Mouse (Mus musculus) forebrain, embryonic 14.5 days (tissue): ENCODE data around the gene Pttg1. TPM values are rescaled to one million over a fixed set of nuclear protein-coding genes. Genes with fewer than 3 reads are reported as not detected.

ENCODE experiments used
- ATAC-seq: fragments of 200-750 bp; cut with Nextera tagmentation; 2 replicates; pipeline ENCODE4 v1.8.0; 2017; ENCODE audit warnings: mild to moderate bottlenecking, moderate library complexity
- DNase-seq: peaks from one replicate; pipeline ENCODE4 v3.0.0-alpha.2; 2015; ENCODE audit warnings: low spot score
- H3K27ac ChIP-seq: fragments of 300-500 bp; sonication (generic); 2 replicates; pipeline ENCODE4 v1.5.1; 2014; ENCODE audit warnings: low read depth, mild to moderate bottlenecking, control low read depth, low read length, moderate library complexity
- H3K27me3 ChIP-seq: fragments of 300-500 bp; sonication (generic); replicated peaks from 2 replicates; pipeline ENCODE4 v1.6.1; 2014; ENCODE audit warnings: low read length, control low read depth, mixed read lengths; ENCODE audit not compliant: control insufficient read depth, insufficient read depth
- H3K36me3 ChIP-seq: fragments of 300-500 bp; sonication (generic); 2 replicates; pipeline ENCODE4 v1.6.1; 2014; ENCODE audit warnings: low read length, control low read depth; ENCODE audit not compliant: control insufficient read depth, insufficient read depth
- H3K4me1 ChIP-seq: fragments of 300-500 bp; sonication (generic); 2 replicates; pipeline ENCODE4 v1.6.1; 2014; ENCODE audit warnings: antibody characterized with exemption, low read length, control low read depth; ENCODE audit not compliant: control insufficient read depth, insufficient read depth
- H3K4me2 ChIP-seq: fragments of 300-500 bp; sonication (generic); 2 replicates; pipeline ENCODE4 v1.6.1; 2014; ENCODE audit warnings: mild to moderate bottlenecking, control low read depth, low read length
- H3K4me3 ChIP-seq: fragments of 300-500 bp; sonication (generic); 2 replicates; pipeline ENCODE4 v1.5.1; 2014; ENCODE audit warnings: low read depth, low read length, control low read depth
- H3K9ac ChIP-seq: fragments of 300-500 bp; sonication (generic); 2 replicates; pipeline ENCODE4 v1.6.1; 2014; ENCODE audit warnings: mild to moderate bottlenecking, low read length, control low read depth, moderate library complexity
- H3K9me3 ChIP-seq: fragments of 300-500 bp; sonication (generic); replicated peaks from 2 replicates; pipeline ENCODE4 v1.6.1; 2016; ENCODE audit warnings: low read length, control low read depth, mixed read lengths; ENCODE audit not compliant: control insufficient read depth
- WGBS: fragments of 180-500 bp; shearing (Covaris S2); extraction: QIAGEN DNeasy Blood & Tissue Kit; methylation state at CpG from one replicate; pipeline ENCODE4 v1.1.7; 2014; 5-methylcytosine and 5-hydroxymethylcytosine counted together
- microRNA counts: library from miRNA; unstranded; fragments of <30 nt; microRNA quantifications from one replicate; lab custom pipeline; 2016
- microRNA-seq: library from miRNA; unstranded; fragments of <30 nt; microRNA quantifications from one replicate; pipeline ENCODE4, GENCODE M21; 2016
- polyA plus RNA-seq: library from polyadenylated mRNA; unstranded; fragments of >200 nt; fragmentation: Nextera tagmentation; extraction: Ambion mirVana; gene quantifications from 2 replicates; pipeline ENCODE4 v1.2.1, GENCODE M21; 2014

Gene Pttg1
- polyA plus RNA-seq, 1 experiment from 2014 or later: 44.3 TPM

DNA sequence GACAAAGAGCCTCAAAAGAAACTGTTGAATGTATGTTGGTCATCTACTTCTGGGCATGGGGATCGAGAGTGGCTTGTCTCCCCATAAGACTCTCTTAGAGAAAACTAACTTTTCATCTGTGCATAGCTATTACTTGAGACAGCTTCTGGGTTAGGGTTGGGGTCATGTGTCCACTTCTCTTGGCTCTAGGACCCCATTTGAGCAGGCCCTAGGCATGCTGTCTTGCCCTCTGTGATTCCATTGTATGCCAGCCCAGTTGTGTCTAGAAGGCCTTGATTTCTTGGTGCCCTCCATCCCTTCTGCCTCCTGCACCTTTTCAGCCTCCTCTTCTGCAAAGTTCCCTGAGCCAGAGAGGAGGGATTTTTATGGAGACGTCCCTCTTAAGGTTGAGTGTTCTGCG is 54.2 kb downstream of the Pttg1 start:
- DNase-seq: no peak
- no peak for ATAC-seq
- H3K27me3 ChIP-seq: no peaks in the 10 kb centered on the region
- no peak overlapping the region for H3K9ac ChIP-seq
- H3K4me1 ChIP-seq: no peaks in the 10 kb centered on the region
- H3K36me3 ChIP-seq: no peaks in the 10 kb centered on the region
- no peaks in the 10 kb centered on the region for H3K9me3 ChIP-seq
- H3K4me2 ChIP-seq: no peak overlapping the region
- H3K4me3 ChIP-seq: no peak overlapping the region
- no peak overlapping the region for H3K27ac ChIP-seq
- 89% methylated on average over 3 of the region's 3 CpGs for WGBS

MicroRNA genes within 50 kb of the gene (microRNA counts, 519-probe panel; counts per million panel counts)
- microRNA mmu-miR-146a (lab: Ali Mortazavi, UCI): 3,318 counts per million, percentile 30 among the panel's probes with 10 or more counts

Small RNAs within 50 kb of the gene (microRNA-seq; reads per million reads assigned to microRNA genes)
- gene Mir146: 27.4 reads per million, percentile 41 among the genes with 10 or more reads in this experiment

Other genes starting within 250 kb of the Pttg1 start
- 70.5 and 76.7 TPM in 2 replicates for gene Slu7, start 7.5 kb upstream of the Pttg1 start, polyA plus RNA-seq
- 5.6 and 8.7 TPM in 2 replicates for gene C1qtnf2, start 48.0 kb upstream of the Pttg1 start, polyA plus RNA-seq
- gene Ccnjl, start 102.5 kb upstream of the Pttg1 start, polyA plus RNA-seq: 7.7 and 8.7 TPM in 2 replicates
- 1.2 and 2.0 TPM in 2 replicates for gene 4933415A04Rik, start 160.8 kb upstream of the Pttg1 start, polyA plus RNA-seq
- not detected in 2 replicates for gene Fabp6, start 175.3 kb upstream of the Pttg1 start, polyA plus RNA-seq